Mouse (Mus musculus) layer of hippocampus, postnatal 25 days (tissue): ENCODE measurements around the gene Ralbp1. TPM values are rescaled to one million over a fixed set of nuclear protein-coding genes. Genes with fewer than 3 reads are reported as not detected.

ENCODE experiments used
- DNase-seq, 2 experiments: peaks; one replicate each; pipeline ENCODE4 v3.0.0; 2022; ENCODE audit warnings: mixed read lengths in 2 of 2, low spot score in 1 of 2; ENCODE audit errors: extremely low spot score in 1 of 2
- total RNA-seq, 2 experiments: library from RNA; stranded (reverse); gene quantifications; 2 replicates each; pipeline ENCODE4 v1.2.3; 2021

Gene Ralbp1
- total RNA-seq, 2 experiments from 2014 or later, result 47.2 to 53.5 TPM

DNA sequence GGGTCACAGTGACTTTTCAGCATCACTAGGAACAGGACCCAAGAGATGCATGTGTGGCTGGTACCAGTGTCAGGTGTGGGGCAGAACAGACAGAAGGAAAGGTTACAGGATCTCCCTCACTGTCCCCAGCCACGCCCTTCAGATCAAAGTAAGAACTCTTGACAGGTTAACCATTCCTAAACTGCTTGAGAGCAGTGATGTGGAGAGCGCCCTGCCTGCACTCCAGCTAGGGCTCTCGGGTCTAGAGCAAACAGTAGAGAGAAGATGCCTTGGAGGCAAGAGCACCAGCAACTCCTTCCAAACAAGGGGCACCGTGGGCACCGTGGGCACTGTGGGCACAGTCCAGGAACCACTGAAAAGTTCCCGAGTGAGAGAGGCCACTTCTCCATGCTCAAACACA is 32.3 kb downstream of the Ralbp1 start:
- no peak for DNase-seq

DNA sequence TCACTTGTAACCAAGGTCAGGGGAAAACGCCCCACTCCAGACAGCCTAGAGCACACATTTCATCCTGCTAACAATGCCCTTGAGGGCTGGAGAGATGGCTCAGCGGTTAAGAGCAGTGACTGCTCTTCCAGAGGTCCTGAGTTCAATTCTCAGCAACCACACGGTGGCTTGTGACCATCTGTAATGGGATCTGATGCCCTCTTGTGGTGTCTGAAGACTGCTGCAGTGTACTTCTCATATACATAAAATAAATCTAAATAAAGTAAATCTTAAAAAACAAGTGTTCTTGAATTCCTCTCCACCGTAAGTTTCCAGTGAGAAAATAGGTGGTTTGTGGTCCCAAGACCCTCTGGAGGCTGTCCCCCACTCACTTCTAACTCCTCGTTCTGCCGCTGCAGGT is 33.8 kb downstream of the Ralbp1 start:
- DNase-seq, result no peak

DNA sequence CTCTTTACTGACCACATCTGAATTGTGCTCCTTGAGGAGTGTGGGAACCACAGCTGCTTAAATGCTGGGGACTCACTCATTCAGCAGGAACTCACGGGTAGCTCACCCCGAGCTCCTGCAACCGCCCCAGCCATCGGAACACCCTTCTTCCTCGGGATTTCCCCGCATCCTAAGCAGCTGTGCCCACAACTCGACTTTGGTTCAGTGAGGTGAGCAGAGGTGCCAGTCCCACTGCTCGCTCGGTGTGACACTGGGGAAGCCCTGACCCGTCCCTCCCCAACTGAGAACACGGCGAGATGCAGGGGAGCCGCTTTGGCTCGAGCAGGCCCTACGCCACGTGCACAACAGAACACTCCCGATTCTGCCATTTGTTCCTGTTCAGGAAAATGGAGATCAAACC is 35.1 kb downstream of the Ralbp1 start:
- DNase-seq, result no peak

DNA sequence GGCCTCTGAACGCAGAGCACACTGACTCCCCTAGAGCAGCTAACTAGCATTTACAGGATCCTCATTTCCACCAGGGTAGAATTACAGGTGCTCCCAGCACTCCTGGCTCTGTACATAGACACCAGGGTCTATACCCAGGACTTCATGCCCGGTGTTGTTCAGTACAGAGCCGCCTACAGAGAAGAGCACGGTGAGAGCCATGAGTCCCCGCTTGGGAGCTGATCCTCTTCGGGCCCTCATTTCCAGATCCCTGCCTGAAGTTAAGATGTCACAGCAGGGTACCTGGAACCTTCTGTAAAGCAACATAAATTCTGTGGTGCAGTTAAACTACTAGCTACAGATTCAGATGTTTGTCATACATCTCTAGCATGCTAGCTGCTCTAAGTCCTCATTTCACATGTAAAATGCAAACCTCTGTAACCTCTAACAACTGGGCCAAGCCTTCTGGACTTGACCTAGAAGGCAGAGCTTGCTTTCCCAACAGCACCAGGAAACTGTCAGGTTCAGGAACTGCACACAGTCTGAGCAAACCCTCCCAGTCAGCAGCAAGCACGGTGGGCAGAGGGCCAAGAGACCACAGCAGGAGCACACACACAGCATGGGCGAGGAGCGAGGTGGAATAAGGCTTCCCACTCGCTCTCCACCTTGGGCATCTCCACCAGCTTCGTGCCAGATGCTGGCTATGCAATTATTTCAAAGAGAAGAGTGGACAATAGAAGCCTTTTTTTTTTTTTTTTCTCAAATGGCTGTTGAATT is 37.7 kb downstream of the Ralbp1 start:
- DNase-seq, result peak in 1 of 2 experiments; percentile 44

DNA sequence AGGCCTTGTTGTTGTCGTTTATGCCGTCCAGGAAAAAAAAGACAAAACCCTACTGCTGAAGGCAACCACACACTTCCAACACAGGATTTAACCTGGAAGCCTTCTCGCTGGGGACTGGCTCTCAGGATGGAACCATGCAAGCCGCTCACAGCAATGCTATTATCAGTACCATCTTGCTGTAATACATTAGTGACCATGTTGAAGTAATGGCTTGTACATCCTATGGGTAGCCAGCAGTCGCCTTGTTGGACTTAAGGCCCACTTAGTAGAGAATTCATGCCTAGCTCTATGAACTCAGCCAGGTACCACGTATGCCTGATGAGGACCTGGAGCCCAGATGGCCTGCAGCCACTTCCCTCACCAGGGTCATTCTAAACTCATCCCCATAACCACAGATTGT is 40.2 kb downstream of the Ralbp1 start:
- DNase-seq, result no peak

DNA sequence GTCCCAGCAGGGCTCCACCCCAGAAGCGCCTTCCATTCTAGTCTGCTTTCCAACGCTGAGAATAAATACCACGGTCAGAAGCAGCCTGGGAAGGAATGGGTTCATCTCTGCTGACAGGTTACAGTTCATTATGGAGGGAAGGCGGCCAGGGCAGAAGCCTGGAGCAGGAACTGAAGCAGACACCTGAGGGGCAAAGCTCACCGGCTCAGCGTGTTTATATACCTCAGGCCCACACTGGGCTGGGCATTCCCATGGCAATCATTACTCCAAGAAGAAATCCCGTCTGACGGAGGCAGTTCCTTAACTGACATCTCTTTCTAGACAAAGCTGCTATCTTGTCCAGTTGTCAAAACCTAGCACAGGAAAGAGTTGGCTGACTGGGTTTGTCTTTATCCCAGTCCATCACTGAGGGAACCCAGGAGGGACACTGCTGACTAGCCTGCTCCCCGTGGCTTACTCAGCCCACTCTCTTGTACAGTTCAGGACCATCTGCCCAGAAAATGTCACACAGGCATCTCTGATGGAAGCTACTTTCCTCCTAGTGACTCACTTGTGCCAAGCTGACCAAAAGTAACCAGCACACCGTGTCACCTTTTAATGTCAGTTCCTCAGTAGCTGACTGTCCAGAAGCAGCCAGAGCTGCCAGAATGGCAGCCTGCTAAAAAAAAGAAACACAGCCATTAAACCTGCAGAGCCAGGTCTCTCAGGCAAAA is 42.8 kb downstream of the Ralbp1 start:
- DNase-seq, result no peak

DNA sequence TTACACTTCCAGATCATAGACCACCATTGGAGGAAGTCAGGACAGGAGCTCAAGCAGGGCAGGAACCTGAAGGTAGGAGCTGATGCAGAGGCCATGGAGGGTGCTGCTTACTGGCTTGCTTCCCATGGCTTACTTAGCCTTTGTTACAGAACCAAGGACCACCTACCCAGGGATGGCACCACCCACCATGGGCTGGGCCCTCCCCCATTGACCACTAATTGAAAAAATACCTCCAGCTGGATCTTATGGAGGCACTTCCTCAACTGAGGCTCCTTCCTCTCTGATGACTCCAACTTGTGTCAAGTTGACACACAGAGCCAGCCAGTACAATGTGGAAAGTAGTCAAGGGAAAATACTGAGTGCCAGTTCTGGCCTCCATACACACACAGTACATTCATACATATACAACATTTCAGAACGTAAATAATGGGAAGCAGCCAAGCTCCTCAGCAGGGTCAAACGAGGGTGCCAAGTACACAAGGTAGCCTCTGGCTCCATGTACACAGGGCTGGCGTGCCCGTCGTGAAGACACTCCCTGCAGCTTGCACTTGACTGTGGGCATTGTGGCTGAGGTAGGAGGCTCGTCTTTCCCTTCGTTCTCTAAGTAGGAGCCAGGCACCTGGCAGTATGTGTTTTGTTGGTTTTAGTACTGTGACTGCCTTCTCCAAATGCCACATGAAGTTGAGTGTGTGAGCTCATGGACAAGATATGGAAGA is 45.9 kb downstream of the Ralbp1 start:
- no peak for DNase-seq

DNA sequence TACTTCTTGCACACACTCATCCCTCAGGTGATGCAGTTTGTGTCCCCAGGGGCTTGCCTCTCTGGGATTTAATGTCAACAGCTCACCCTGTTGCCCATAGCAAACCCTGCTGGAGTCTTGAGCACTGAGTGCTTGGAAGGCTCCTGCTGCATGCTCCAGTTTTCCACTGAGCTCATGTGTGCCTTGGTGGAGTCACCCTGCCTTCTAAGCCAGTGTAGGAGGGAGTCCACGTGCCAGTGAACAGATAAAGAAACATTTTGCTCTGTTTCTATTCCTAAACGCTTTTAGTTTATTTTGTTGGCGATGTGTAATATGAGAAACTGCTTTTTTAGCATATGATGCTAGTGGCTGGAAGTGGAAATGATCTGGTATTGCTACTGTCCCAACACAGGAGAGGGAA is 48.9 kb downstream of the Ralbp1 start:
- no peak for DNase-seq

DNA sequence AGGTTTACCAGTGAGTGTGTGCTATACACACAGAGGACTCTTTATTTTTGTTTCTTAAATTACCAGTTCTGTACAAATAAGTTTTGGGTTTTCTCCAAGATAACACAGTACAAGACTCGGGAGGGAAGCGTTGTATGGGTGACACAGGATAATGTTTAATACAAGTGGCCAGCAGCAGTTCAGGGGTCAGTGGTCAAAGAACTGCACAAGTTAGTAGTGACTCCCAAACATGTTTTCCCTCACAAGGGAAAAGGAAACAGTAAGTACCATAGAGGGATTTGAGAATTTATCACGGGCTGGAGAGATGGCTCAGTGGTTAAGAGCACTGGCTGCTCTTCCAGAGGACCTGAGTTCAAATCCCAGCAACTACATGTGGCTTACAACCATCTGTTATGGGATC is 51.7 kb downstream of the Ralbp1 start:
- no peak for DNase-seq

DNA sequence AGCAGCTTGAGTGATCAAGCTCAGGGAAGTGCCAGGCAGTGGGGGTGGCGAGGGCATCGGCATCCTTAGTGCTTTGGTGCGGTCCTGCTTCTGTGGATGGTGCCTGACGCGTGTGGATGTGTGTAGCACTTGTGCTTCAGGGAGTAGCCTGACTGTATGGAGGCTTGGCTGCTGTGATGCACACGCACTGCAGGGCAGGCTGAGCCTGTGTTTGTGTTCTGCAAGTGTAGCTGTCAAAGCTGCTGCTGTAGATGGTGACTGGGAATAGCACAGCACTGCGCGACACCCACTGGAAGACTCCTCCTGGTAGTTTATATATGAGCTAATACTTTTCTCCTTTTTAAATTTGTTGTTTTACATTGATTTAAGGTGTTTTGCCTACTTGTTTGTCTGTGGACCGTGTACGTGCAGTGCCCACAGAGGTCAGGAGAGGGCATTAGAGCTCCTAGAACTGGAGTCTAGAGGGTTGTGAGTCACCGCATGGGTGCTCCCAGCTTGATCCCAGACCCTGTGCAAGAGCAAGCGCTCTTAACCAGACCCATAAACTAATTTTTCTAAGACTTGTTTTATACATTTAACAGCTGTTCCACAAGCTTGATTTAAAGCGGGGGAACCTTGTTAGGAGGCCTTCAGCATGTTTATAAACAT is 55.3 kb downstream of the Ralbp1 start:
- no peak for DNase-seq

DNA sequence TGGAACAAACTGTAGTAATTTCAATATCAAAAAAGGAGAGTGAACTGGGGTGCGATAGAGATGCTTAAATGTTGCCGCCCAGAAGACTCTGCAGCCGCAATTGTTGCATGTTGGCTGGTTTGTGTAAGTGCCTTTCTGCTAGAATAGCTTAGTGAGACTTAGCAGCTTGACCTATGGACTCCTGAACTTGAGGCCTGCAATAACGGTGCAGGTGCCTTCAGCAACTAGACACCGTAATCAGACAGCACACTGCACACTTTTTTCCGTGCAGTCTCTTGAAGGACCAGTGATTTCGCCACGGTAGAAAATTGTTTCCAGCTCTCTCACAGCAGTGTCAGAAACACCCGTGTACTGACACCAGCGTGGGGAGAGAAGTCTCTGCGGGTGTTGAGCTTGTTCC is 56.6 kb downstream of the Ralbp1 start:
- DNase-seq, result no peak

DNA sequence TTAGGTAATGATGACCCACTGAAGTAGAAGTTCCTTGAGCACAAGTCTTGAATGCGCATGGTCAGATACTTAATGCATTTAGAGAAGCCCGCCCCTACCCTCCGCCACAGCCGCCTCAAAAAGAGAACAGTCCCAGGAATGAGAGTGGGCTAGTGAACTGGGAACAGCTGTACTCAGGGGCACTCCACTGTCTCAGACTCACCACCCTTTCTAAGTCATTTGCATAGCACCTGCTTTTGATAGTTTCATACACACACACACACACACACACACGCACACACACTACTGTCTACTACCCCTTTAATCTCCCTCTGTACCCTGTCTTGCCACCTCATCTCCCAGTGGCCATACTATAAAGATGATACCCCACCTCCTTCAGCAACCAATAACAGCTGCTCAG is 57.7 kb downstream of the Ralbp1 start:
- DNase-seq, result no peak

DNA sequence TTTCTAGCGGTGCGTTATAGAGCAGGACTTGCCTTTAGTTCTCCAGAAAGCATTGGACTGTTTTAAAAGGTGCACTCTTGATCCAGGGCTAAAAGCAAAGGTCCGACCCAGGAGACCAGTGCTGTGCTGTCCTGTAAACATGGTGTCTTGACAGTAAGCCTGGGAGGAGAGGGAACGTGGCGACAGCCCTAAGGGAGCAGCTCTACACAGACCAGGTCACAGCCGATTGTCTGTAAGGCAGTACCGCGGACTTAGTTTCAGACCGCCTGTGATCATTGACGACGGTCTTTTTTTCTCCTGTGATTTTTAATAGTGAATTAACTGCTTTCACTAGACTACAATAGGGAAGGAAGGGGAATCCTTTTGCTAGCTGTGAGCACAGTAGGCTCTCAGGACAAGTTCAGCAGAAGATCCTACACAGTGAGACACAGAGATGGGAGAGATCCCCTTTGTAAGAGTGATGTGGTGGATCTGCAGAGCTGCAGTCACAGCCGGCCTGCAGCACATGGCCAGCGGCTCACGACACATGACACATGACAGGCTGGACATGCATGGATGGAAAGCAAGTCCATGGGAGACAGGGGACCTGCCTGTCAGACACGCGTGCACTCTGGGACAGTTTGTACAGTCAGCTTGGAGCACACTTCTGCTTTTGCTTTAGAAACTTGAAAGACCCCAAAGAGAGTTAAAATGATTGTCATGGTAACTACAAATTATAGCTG is 58.3 kb downstream of the Ralbp1 start:
- DNase-seq, result no peak

DNA sequence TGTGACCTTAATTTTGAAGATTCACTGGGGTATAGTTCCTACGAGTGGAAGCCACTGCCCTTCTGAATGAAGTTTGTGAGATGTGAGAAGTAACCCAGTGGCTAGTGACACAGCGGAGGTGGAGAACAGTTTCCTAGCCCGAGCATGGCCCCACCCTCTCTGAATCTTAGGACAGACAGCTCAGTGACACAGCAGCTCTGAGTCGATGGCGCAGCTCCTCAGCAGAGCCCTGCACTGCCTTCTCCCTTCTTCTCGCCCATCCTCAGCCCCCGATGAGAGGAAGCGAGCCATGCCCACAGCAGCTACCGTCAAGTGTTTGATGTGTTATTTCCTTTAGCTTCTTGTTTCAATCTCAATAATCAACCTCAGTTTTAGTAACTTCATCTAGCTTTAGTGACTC is 59.3 kb downstream of the Ralbp1 start:
- DNase-seq, result no peak

DNA sequence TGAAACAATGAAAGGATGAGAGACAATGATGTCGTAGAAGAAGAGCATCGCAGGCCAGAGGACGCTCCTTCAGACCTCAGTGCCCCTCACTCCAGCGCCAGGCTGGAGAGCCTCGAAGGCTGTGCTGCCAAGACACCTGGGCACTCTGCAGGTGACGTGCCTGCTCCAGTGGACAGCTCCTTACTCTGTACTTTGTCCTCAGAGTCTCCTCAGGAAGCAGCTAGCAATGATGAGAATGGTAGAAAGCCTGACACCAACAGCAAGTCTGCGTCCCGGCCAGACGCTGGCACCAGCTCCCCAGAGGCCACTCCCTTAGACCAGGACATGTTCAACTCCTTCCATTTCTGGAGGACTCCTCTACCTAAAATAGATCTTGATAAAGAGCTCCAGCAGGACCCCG is 61.4 kb downstream of the Ralbp1 start:
- DNase-seq, result no peak

DNA sequence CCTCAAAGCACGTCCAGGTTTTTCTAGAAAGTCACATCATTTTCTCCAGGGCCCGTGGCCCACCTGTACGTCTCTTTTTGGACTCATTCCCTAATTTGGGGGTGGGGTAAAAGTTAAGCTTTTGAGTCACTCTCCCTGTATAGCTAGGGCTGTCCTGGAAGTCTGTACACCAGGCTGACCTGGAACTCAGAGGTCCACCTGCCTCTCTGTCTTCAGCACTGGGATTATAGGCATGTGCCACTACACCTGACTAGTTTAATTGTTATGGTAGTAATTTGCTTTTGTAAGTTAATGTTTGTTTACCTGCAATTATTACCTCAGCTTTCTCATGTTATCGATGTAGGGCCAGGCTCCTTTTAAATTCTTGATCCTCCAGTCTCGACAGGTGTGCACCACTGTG is 63.2 kb downstream of the Ralbp1 start:
- no peak for DNase-seq

DNA sequence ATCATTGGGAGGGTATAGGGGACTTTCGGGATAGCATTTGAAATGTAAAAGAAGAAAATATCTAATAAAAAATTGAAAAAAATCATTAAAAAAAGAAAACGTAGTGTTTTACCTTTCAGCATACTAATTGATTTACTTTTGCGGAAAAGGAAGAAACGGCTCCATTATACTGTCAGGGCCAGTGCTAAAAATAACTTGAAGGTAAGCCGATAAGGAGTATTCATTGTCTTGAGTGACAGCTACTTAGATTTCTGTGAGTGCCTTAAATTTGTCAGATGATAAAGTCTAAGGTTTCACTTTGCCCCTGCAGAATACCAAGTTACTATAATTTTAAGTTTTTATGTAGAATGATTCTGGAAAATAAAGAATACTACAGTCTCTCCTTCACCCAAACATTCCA is 65.4 kb downstream of the Ralbp1 start:
- DNase-seq, result no peak

DNA sequence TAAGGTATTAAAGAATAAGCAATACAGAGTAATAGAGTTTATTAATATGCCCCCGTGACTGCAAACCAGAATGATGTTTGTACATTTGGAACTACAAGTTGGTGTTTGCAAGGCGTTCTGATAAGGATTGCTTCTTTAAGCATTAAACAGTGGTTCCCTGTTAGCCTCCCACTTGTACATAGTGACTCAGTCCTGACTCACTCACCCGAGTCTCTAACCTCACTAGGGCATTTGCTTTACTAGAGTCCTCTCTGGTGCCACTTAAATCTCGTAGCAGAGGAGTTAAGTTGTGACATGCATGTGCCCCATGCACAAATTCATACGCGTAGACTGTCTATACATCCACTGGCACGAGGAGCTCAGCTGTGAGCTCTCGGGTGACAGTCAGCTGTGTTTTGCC is 71.8 kb downstream of the Ralbp1 start:
- no peak for DNase-seq

DNA sequence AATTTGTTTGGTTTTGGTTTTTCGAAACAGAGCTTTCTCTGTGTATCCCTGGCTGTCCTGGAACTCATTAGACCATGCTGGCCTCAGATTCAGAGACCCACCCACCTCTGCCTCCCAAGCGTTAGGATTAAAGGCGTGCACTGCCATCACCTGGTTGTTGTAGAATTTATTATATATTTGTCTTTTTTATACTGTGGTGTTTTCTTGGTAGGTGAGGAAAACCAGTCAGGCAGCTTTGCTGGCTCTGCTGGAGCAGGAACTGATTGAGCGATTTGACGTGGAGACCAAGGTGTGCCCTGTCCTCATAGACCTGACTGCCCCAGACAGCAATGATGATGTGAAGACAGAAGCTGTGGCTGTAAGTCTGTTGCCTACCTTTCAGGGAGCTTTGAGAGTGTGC is 74.6 kb downstream of the Ralbp1 start:
- DNase-seq, result no peak

DNA sequence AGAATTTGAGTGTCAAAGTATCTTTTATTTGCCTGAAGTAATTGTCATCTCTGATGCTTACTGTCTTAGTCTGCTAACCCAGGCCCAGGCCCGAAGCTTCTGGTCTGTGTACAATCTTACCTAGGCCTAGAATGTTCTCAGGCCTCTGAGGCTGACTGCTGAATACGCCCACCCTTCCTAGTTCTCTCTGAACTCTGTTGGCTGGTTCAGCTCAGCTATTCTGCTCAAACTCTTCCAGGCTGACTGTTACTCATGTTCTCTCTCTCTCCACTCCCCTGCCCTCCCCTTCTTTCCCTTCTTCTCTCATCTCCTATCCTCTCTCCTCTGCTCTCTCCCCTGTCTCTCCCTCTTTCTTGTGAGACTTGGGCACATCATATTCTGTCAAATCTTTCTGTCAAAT is 79.2 kb downstream of the Ralbp1 start:
- no peak for DNase-seq
